Mouse (Mus musculus) erythroblast, adult 5-6 weeks (primary cell): ENCODE data around the gene Nab1. TPM values are rescaled to one million over a fixed set of nuclear protein-coding genes. Genes with fewer than 3 reads are reported as not detected.
"Not testable (repeated sequence)": the region's sequence is repeated elsewhere in the genome, so short reads cannot be mapped to it uniquely, and the experiment has no call there.

Experiments used
- ATAC-seq: replicated peaks from 2 replicates; pipeline ENCODE4 v1.8.0; 2016; ENCODE audit warnings: moderate number of reproducible peaks, mild to moderate bottlenecking, moderate TSS enrichment, inconsistent platforms; ENCODE audit not compliant: poor library complexity, low FRiP score, severe bottlenecking
- total RNA-seq, 2 experiments: library from RNA; stranded (forward) in 1 of 2; stranded (reverse) in 1 of 2; fragments of 150-400 nt in 1 of 2; fragments of 200-764, 138-1000 nt in 1 of 2; gene quantifications; 2 replicates each; pipeline versions ENCODE4 v1.2.3 to v1.2.4; 2015 to 2017; ENCODE audit warnings: low replicate concordance in 2 of 2

Gene Nab1
- total RNA-seq (2015; ENCODE audit: low replicate concordance) (12.3 and 19.8 TPM in 2 replicates), total RNA-seq (2017; ENCODE audit: low replicate concordance) (7.2 and 13.1 TPM in 2 replicates)

- peak; percentile 64 for ATAC-seq
Measured at GRCm38 (mm10) chr1:52500314-52500981, at the start of gene Nab1. Nab1 (minus strand) TSS chr1:52500679.

- no peak for ATAC-seq
Measured at GRCm38 (mm10) chr1:52547451-52547850, 47.0 kb upstream of the Nab1 start.

GRCm38 (mm10) chr1:52546796-52547195, 46.3 kb upstream of the Nab1 start:
- ATAC-seq, result no peak

GRCm38 (mm10) chr1:52540124-52540523, 39.6 kb upstream of the Nab1 start:
- ATAC-seq, result not testable (repeated sequence)

- ATAC-seq, result no peak
Measured at GRCm38 (mm10) chr1:52529933-52530332, 29.5 kb upstream of the Nab1 start.

GRCm38 (mm10) chr1:52527656-52528055, 27.2 kb upstream of the Nab1 start:
- ATAC-seq, result no peak

- ATAC-seq, result no peak
Measured at GRCm38 (mm10) chr1:52527252-52527651, 26.8 kb upstream of the Nab1 start.

- ATAC-seq, result no peak
Measured at GRCm38 (mm10) chr1:52524663-52525062, 24.2 kb upstream of the Nab1 start.

GRCm38 (mm10) chr1:52524150-52524549, 23.7 kb upstream of the Nab1 start:
- ATAC-seq, result no peak

GRCm38 (mm10) chr1:52521436-52521993, 21.0 kb upstream of the Nab1 start:
- ATAC-seq, result no peak

GRCm38 (mm10) chr1:52520131-52520530, 19.7 kb upstream of the Nab1 start:
- ATAC-seq, result no peak

GRCm38 (mm10) chr1:52515249-52515648, 14.8 kb upstream of the Nab1 start:
- ATAC-seq, result no peak

- no peak for ATAC-seq
Measured at GRCm38 (mm10) chr1:52511788-52512425, 11.4 kb upstream of the Nab1 start.

- ATAC-seq, result no peak
Measured at GRCm38 (mm10) chr1:52506211-52506610, 5.7 kb upstream of the Nab1 start.

- no peak for ATAC-seq
Measured at GRCm38 (mm10) chr1:52502296-52502695, 1.8 kb upstream of the Nab1 start.

- no peak for ATAC-seq
Measured at GRCm38 (mm10) chr1:52501688-52502133, 1.2 kb upstream of the Nab1 start.

- ATAC-seq, result no peak
Measured at GRCm38 (mm10) chr1:52501090-52501489, 611 bp upstream of the Nab1 start.

GRCm38 (mm10) chr1:52499601-52500313, 722 bp downstream of the Nab1 start:
- no peak for ATAC-seq

GRCm38 (mm10) chr1:52498786-52499450, 1.6 kb downstream of the Nab1 start:
- no peak for ATAC-seq
